Mouse (Mus musculus) MEL (cell line): ENCODE data around the gene Arhgef1. TPM values are rescaled to one million over a fixed set of nuclear protein-coding genes. Genes with fewer than 3 reads are reported as not detected.

Source experiments
- DNase-seq: peaks from one replicate; pipeline ENCODE4 v3.0.0; 2011; ENCODE audit warnings: low read depth, low spot score
- H3K27ac ChIP-seq: 2 replicates; pipeline ENCODE4 v1.5.1; 2012; ENCODE audit warnings: low read depth, mild to moderate bottlenecking, control low read depth, low read length, moderate library complexity; ENCODE audit not compliant: control insufficient read depth
- H3K27me3 ChIP-seq, 2 experiments: fragments of 150-350 bp in 1 of 2; sonication (generic) in 1 of 2; 2 replicates each; pipeline ENCODE4 v1.6.1; 2012; ENCODE audit warnings: low read length in 2 of 2, mild to moderate bottlenecking in 2 of 2, improper control_type of control experiment in 1 of 2, moderate library complexity in 1 of 2; ENCODE audit not compliant: insufficient read depth in 2 of 2, control insufficient read depth in 1 of 2
- H3K36me3 ChIP-seq, 2 experiments: 2 replicates each; pipeline ENCODE4 v1.6.1; 2012 to 2014; ENCODE audit warnings: low read length in 2 of 2, improper control_type of control experiment in 1 of 2, inconsistent platforms in 1 of 2, mild to moderate bottlenecking in 1 of 2; ENCODE audit not compliant: insufficient read depth in 2 of 2, control insufficient read depth in 1 of 2
- H3K4me1 ChIP-seq, 2 experiments: fragments of 150-350 bp in 1 of 2; sonication (generic) in 1 of 2; 2 replicates each; pipeline ENCODE4 v1.6.1; 2012; ENCODE audit warnings: low read length in 2 of 2, improper control_type of control experiment in 1 of 2, mild to moderate bottlenecking in 1 of 2; ENCODE audit not compliant: insufficient read depth in 2 of 2, control insufficient read depth in 1 of 2
- H3K4me3 ChIP-seq, 2 experiments: fragments of 150-350 bp in 1 of 2; sonication (generic) in 1 of 2; 2 replicates each; pipeline ENCODE4 v1.5.1; 2012; ENCODE audit warnings: low read depth in 2 of 2, low read length in 2 of 2, mild to moderate bottlenecking in 2 of 2, moderate library complexity in 2 of 2, control low read depth in 1 of 2, improper control_type of control experiment in 1 of 2; ENCODE audit not compliant: control insufficient read depth in 1 of 2, insufficient read depth in 1 of 2
- H3K79me2 ChIP-seq: 2 replicates; pipeline ENCODE4 v1.6.1; 2012; ENCODE audit warnings: mild to moderate bottlenecking, low read length, moderate library complexity; ENCODE audit not compliant: control insufficient read depth, poor library complexity, insufficient read depth
- H3K9ac ChIP-seq: 2 replicates; pipeline ENCODE4 v1.6.1; 2012; ENCODE audit warnings: low read depth, mild to moderate bottlenecking, control low read depth, low read length, moderate library complexity; ENCODE audit not compliant: control insufficient read depth, poor library complexity, severe bottlenecking
- H3K9me3 ChIP-seq: fragments of 150-350 bp; sonication (generic); replicated peaks from 2 replicates; pipeline ENCODE4 v1.6.1; 2012; ENCODE audit warnings: mild to moderate bottlenecking, low read length, improper control_type of control experiment, moderate library complexity; ENCODE audit not compliant: insufficient read depth
- BHLHE40 ChIP-seq: IDR thresholded peaks from 2 replicates; pipeline ENCODE4 v1.6.1; 2012; ENCODE audit warnings: low read depth, mild to moderate bottlenecking, inconsistent platforms, low read length, improper control_type of control experiment, borderline replicate concordance
- CHD2 ChIP-seq: IDR thresholded peaks from 2 replicates; pipeline ENCODE4 v1.6.1; 2011; ENCODE audit warnings: low read length, improper control_type of control experiment
- CTCF ChIP-seq, 3 experiments: IDR thresholded peaks in 2 of 3; conservative IDR thresholded peaks in 1 of 3; 2 replicates each; pipeline ENCODE4 v1.5.1; 2011 to 2012; ENCODE audit warnings: low read length in 3 of 3, low read depth in 2 of 3, mild to moderate bottlenecking in 2 of 3, improper control_type of control experiment in 1 of 3, inconsistent platforms in 1 of 3, mixed read lengths in 1 of 3, moderate library complexity in 1 of 3; ENCODE audit not compliant: control insufficient read depth in 1 of 3, insufficient read depth in 1 of 3, poor library complexity in 1 of 3, severe bottlenecking in 1 of 3
- GATA1 ChIP-seq: IDR thresholded peaks from 2 replicates; pipeline ENCODE4 v1.6.1; 2011; ENCODE audit warnings: low read depth, low read length, improper control_type of control experiment
- MYC ChIP-seq: IDR thresholded peaks from 2 replicates; pipeline ENCODE4 v1.6.1; 2011; ENCODE audit warnings: low read depth, mild to moderate bottlenecking, low read length, improper control_type of control experiment, moderate library complexity
- POLR2A ChIP-seq, 2 experiments: IDR thresholded peaks; 2 replicates each; pipeline ENCODE4 v1.6.1; 2011 to 2012; ENCODE audit warnings: low read length in 2 of 2, mild to moderate bottlenecking in 2 of 2, control low read depth in 1 of 2, improper control_type of control experiment in 1 of 2, low read depth in 1 of 2, moderate library complexity in 1 of 2; ENCODE audit not compliant: control insufficient read depth in 1 of 2, insufficient read depth in 1 of 2, poor library complexity in 1 of 2
- POLR2AphosphoS5 ChIP-seq: IDR thresholded peaks from 2 replicates; pipeline ENCODE4 v1.6.1; 2012; ENCODE audit warnings: low read depth, borderline replicate concordance, mild to moderate bottlenecking, inconsistent platforms, low read length, moderate library complexity, mixed read lengths
- SMC3 ChIP-seq: IDR thresholded peaks from 2 replicates; pipeline ENCODE4 v1.6.1; 2011; ENCODE audit warnings: low read depth, low read length, improper control_type of control experiment
- USF2 ChIP-seq, 2 experiments: IDR thresholded peaks; 2 replicates each; pipeline ENCODE4 v1.6.1; 2011 to 2012; ENCODE audit warnings: improper control_type of control experiment in 2 of 2, low read length in 2 of 2, borderline replicate concordance in 1 of 2, inconsistent platforms in 1 of 2, low read depth in 1 of 2, mild to moderate bottlenecking in 1 of 2; ENCODE audit not compliant: insufficient read depth in 1 of 2
- ZMIZ1 ChIP-seq: IDR thresholded peaks from 2 replicates; pipeline ENCODE4 v1.6.1; 2012; ENCODE audit warnings: low read depth, mild to moderate bottlenecking, inconsistent platforms, low read length, improper control_type of control experiment, moderate library complexity
- ZNF384 ChIP-seq: IDR thresholded peaks from 2 replicates; pipeline ENCODE4 v1.6.1; 2012; ENCODE audit warnings: low read depth, mild to moderate bottlenecking, inconsistent platforms, low read length, improper control_type of control experiment
- polyA plus RNA-seq, 2 experiments: library from polyadenylated mRNA; stranded (reverse) in 1 of 2; unstranded in 1 of 2; fragments of >175 nt in 1 of 2; fragments of >200 nt in 1 of 2; gene quantifications; 2 replicates each; pipeline versions ENCODE4 v1.2.1 to v1.2.4; 2012; ENCODE audit warnings: low replicate concordance in 2 of 2, low read depth in 1 of 2; ENCODE audit not compliant: insufficient read length in 2 of 2, insufficient read depth in 1 of 2, missing spikeins in 1 of 2
- total RNA-seq: library from RNA; depleted of rRNA; stranded (reverse); fragments of 300-350 nt; gene quantifications from 2 replicates; pipeline ENCODE4 v1.2.3, GENCODE M21; 2012

Gene Arhgef1
- total and polyA plus RNA-seq, 3 experiments: 53.3 to 163 TPM; not detected in 1

DNA sequence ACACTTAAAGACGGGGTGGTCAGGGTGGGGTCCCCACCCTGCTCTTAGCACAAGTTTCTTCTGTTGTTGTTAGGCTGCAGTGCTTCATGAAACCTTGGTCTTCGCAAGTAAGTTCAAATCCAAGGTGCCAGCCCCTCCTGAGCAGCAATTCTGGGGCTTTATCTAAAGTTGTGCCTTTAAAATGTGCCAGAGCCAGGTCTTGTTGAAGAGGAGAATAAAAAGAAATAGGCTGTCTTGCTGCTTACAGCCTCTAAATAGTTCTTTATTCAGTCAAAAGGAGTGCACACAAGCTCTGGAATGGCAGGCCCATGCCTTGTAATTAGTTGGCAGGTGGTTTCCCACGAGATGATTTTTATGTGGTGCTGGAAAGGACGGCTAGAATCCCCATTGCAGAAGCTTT is 15.6 kb upstream of the Arhgef1 start:
- peak; percentile 23 for DNase-seq
- Histone ChIP-seq H3K9me3 (no peaks in the 10 kb centered on the region), H3K79me2 (peaks cover 36% of the 10 kb centered on the region), H3K27me3 (no peaks in the 10 kb centered on the region), H3K36me3 (peaks cover 8 to 17% of the 10 kb centered on the region in 2 experiments), H3K4me3 (peak overlapping the region; percentile 55 to 77), H3K9ac (peak overlapping the region; percentile 93), H3K27ac (peak overlapping the region; percentile 52), H3K4me1 (peaks cover 0 to 20% of the 10 kb centered on the region in 2 experiments; a peak in 2 of 4 replicates)
- TF ChIP-seq ZNF384 (no peak), GATA1 (no peak), BHLHE40 (no peak)

- Histone ChIP-seq H3K4me3 (no peak overlapping the region), H3K79me2 (peaks cover 34% of the 10 kb centered on the region), H3K9me3 (no peaks in the 10 kb centered on the region), H3K4me1 (peaks cover 0 to 15% of the 10 kb centered on the region in 2 experiments; a peak in 2 of 4 replicates), H3K27ac (peak overlapping the region; percentile 5; the same call in 1 of the 2 replicates), H3K27me3 (no peaks in the 10 kb centered on the region), H3K36me3 (peaks cover 8 to 17% of the 10 kb centered on the region in 2 experiments)
- DNase-seq: peak; percentile 41
- TF ChIP-seq POLR2AphosphoS5 (peak; percentile 17; the same call in 1 of the 2 replicates), CHD2 (no peak), USF2 (IDR thresholded peaks at IDR 0.05; ENCODE audit: borderline replicate concordance in 1 of 2, insufficient read depth in 1 of 2, low read depth in 1 of 2, low read length in 2 of 2) (no peak), SMC3 (no peak), MYC (no peak)
- TF ChIP-seq, all 39 proteins: peak for 1
- H3K9ac ChIP-seq: no peak overlapping the region
These were observed 13.1 kb upstream of the Arhgef1 start for GRCm38 (mm10) chr7:24889431-24890220.

DNA sequence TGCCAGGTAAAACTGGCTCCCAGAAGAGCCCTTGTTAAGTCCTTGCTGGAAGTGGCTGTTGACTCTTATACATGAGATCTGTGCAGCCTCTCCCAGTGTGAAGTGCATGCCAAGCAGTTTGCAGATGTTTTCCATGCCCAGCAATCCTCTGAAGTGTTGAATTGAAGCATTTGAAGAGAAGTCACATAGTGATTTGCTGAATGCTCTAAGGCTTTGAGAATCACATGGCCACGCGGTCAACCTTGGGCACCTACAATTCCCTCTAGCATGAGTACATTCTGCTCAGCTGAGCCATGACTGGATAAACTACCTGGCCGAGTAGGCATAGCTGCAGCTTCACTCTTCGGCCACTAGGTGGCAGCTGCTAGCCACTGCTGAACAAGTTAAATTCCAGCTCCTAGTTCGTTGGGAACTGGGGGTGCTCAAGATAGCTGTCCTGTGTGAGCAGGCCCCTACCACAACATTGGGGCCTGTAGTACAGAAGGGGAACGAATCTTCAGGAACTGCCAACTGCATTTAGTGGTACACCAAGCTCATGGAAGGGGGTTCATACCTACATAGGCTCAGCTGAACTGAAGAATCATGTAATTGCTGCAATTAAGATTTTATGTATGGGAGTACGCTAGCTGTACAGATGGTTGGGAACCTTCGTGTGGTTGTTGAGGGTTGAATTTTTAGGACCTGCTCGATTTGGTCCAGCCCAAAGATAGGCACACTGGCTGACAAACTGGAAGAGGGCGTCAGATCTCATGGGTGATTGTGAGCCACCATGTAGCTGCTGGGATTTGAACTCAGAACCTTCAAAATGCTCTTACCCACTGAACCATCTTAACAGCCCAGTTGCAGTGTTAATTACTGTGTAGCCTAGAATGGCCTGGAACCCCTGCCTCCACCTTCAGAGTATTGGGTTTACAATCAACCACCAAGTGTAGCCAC is 12.2 kb upstream of the Arhgef1 start:
- peaks cover 0 to 15% of the 10 kb centered on the region in 2 experiments; a peak in 2 of 4 replicates for H3K4me1 ChIP-seq
- no peaks in the 10 kb centered on the region for H3K27me3 ChIP-seq
- H3K27ac ChIP-seq: peak overlapping the region; percentile 5
- TF ChIP-seq ZMIZ1 (no peak), POLR2AphosphoS5 (peak; percentile 96; the same call in 1 of the 2 replicates), POLR2A (IDR thresholded peaks at IDR 0.05; ENCODE audit: control insufficient read depth in 1 of 2, insufficient read depth in 1 of 2, low read depth in 1 of 2, low read length in 2 of 2, poor library complexity in 1 of 2) (peak in 1 of 2 experiments; percentile 85), CTCF (IDR thresholded peaks at IDR 0.05 in 2 of 3, conservative IDR thresholded peaks at IDR 0.05 in 1 of 3; ENCODE audit: control insufficient read depth in 1 of 3, insufficient read depth in 1 of 3, low read depth in 2 of 3, low read length in 3 of 3, poor library complexity in 1 of 3, severe bottlenecking in 1 of 3) (peak in 2 of 3 experiments; percentile 88 to 99; a peak in 4 of 6 replicates)
- TF ChIP-seq, all 39 proteins: peak for 3
- no peak overlapping the region for H3K9ac ChIP-seq
- peaks cover 25% of the 10 kb centered on the region for H3K79me2 ChIP-seq
- H3K9me3 ChIP-seq: no peaks in the 10 kb centered on the region
- DNase-seq: peak; percentile 92
- peaks cover 7 to 17% of the 10 kb centered on the region in 2 experiments for H3K36me3 ChIP-seq
- no peak overlapping the region for H3K4me3 ChIP-seq
